Mouse (Mus musculus) adrenal gland, adult 8-10 months (tissue): ENCODE data around the gene 4933406M09Rik. TPM values are rescaled to one million over a fixed set of nuclear protein-coding genes. Genes with fewer than 3 reads are reported as not detected.

Source experiments
- DNase-seq: peaks from one replicate; pipeline ENCODE4 v3.0.0; 2022
- total RNA-seq, 4 experiments: library from RNA; stranded (reverse); gene quantifications; 2 replicates each; pipeline ENCODE4 v1.2.4; 2022

4933406M09Rik gene
- not detected for total RNA-seq

DNA sequence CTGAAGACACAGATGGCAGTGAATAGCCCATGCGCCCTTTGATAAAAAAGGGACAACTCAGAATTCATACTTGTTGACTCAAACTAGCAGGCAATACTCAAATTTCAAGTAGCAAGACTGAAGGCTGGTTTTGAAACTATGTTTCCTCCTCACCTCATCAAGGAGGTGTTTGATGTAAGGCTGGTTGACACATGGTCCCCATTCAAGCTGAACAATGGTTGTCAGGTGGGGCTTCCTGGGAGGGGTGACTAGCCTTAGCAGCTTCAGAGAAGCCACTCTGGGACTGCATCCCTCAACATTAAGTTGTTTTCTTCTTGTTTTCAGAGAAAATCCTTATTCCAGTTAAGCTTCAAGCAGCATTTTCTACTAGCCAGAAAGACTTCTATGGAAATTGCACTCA, at the start of gene 4933406M09Rik:
Gene 4933406M09Rik (plus strand): TSS at position 275 of the 400 bp plus-strand sequence.
- DNase-seq, result no peak

DNA sequence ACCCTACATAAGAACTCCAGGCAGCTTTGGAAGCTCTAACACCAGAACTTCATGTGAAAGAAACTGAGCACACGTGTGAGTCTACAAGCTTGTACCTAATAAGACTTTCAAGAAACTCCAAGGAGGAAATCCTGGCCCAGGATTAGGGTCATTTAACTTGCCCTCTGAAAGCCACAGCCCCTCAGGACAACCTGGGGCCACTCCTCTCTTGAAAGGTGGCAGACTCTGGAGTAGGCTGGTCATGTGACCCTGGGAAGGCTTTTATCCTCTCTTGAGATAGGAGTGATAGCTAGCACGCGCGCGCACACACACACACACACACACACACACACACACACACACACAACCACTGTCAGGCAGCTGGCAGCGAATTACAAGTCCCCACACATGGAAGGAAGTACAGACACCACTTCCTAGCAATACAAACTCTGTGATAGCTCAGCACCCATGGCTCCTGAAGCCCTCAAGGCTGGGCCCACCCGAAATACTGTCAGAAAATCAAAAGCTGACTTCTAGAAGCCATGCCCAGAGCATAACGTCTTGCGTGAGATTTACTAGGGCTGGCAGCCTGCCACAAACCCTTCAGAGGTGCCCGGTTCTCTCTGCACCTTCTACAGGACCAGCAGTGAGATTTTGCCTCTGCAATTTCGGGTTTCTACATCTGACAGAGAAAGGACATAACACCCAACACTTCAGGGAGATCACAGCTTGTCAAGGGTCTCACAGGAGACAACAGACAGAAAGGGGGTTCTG, 48.6 kb upstream of the 4933406M09Rik start:
- no peak for DNase-seq

DNA sequence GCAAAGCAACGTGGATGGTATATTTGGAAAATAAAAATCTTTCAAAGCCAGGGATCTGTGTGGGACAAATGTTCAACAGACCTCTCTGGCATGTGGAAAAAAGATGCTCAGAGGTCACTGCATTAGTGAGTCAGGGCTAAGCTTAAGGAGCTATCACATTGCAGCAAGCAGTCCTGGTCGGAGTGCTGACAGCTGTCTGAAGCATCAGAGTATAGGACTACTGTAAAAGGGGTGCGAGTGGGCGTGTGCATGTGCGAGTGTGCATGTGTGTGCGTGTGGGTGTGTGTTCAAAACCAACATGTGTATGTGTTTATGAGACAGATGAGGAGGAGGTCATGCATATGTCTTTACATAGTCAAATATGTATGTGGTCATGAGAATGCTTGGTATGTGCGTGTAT, 46.6 kb upstream of the 4933406M09Rik start:
- DNase-seq, result no peak

DNA sequence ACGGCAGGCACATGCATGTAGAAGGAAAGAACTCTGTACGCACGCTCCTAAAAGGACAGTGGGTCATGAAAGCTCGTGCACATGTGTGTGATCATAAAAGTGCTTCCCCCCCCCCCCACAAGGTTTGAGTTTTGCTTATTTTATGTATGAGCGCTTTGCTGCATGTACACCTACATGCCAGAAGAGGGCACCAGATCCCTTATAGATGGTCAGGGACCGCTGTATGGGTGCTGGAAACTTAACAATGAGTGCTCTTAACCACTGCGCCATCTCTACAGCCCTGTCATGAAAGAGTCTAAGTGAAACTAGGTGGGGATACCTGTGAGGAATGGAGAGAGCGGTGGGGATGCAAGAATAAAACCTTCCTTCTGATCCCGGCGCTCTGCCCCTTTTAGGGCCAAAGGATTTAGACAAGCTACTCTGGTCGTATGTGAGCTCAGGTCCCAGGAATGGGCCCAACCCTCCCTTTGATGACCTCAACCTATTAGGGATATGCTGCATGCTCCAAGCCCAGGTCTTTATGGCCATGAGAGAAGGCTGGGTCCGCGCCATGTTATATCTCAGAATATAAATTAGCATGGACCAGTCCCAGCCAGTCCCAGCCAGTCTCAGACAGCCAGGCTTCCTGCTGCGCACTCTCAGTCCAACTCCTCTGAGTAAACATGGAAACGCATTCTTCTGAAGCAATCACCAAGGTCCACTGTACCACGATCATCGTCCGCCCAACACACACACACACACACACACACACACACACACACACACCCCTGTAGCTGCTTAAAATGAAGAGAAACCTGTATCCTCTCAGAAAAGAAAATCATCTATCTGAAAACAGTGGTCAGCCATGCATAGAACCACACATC, 45.8 kb upstream of the 4933406M09Rik start:
- no peak for DNase-seq

DNA sequence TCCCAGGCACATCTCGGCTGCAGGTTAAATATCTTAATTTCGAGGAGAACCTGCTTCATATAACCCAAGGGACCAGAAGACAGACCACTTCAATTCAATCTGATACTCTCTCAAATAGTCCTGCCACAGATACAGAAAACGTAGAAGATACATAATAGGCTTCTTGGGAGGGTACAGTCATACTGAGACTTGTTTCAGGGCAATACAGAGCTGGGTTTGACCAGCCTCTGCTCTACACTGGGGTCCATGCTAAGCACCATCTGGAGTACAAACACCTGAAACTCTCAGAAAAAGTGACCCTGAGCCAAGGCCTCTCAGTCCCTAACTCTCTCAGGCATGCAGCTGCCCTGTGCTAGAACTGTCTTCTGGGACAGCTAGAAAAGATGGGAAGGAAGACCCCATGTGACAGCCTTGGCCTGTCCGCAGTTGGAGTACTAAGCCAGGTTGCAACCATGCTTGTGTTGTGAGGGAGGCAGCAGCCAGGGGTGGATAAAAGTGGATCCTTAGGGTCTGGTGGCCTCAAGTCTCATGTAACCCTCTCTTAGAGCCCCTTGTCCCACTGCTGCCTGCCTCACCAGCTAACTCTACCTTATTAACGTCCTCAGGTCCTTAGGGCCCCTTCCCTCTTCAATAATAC, 44.0 kb upstream of the 4933406M09Rik start:
- no peak for DNase-seq

DNA sequence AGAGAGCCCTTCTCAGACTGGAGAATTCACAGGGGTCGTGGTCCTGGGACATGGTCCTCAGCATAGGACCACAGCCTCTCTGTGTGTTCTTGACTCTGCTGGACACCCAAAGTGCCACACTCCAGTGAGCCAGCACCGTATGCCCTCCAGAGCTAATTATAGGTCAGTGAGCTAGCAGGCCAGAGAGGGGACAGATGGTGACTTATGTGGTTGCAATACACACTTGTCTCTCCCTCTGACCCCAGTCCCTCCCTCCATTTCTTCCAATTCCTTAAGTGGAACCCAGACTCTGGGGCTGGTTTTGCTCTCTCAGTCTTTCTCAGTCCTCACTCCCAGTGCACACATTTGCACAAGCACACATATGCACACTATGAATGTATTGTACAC, 43.5 kb upstream of the 4933406M09Rik start:
- DNase-seq, result no peak

DNA sequence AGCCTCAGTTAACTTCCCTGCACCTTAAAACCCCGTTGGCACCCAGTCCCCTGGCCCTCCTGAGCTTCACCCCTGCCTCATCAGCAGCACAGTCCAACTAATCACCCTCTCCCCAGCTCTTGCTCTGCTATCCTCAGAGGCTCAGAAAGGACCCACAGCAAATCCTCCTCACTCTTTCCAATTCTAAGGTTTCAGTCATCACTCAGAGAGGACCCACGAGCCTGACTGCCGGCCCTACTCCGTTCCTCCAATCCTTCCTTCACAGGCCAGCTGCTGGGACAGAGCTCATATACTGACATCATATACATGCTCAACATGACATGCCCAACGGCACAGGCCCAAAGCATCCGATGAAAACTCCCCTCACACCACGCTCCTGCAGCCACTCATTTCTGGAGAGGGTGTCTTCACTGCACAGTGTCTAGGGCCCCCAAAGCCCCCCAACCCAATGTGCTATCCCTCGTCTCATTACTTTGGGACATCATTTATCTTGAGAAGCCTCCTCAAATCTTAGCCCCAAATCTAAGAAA, 42.9 kb upstream of the 4933406M09Rik start:
- no peak for DNase-seq

DNA sequence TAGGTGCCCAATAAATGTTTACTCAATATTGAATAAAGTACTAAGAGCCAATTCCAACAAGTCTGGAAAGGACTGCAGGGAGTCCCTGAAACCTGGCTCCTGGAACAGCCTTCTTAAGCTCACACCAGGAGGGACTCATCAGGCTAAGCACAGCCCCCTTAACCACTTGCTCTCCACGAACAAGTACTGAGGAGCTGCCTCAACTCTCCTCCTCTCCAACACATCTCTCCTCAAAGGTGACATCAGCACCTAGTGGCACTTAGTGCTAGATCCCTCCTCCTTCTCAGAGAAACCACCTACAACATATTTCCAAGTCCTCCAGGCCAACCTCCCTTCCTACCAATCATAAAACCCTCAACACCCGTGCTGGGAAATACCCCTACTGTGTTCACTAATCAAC, 42.2 kb upstream of the 4933406M09Rik start:
- no peak for DNase-seq

DNA sequence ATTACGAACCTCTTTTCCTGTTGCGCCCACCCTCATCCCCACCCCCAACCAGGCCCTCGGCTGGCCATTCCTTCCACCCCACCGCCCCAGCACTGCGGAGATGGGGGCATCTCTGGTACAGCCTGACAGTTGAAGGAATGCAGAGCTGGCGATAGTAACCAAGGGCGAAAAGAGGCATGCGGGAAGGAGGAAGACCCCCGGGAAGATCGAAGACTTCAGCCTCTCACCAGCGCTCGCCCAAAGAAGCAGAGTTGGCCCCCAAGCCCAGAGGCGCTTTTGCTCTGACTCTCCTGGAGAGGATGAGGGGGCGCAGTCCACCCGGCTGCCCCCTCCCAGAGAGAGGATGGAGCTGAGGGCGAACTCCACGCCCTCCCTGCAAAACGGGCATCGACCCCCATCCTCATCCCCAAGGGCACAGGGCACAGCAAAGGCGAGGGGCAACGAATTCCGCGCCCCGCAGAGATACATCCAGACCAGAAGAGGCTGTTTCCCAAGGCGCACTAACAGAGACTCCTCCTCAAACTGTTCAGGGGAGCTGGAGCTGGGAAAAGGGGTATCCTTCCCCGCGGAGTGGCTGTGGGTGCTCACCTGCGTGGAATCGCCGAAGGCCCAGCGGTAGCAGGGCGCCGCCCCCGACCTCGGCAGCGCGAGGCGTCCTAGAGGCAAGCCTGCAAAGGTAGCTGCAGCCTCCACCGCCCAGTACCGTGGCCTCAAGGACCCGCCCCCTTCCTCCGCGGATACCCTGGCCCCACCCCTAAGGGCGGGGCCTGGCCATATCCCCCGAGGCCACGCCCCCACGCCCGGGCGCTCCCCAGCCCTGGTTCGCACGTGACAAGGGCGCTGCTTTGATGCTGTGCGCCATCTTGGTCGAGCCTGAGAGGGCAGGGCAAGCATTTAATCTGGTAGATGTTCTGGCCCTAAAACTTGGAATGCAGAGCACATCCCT, 41.5 kb upstream of the 4933406M09Rik start:
- peak; percentile 53 for DNase-seq

DNA sequence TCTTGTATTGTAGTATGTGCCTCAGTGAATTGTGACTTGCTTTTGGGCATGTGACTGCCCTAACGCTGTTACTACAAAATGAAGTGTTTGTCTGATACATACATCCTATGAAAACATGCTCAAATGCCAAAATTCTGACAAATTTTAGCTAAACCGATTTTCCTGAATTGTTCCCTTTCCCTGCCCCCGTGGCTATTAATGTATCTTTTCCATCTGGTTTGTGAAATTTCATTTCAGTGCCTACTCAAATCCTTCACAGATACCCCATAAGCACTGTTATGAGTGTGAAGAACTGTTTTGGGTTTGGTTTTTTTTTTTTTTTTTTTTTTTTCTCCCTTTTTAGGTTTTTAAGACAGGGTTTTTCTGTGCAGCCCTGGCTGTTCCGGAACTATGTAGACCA, 40.7 kb upstream of the 4933406M09Rik start:
- no peak for DNase-seq

DNA sequence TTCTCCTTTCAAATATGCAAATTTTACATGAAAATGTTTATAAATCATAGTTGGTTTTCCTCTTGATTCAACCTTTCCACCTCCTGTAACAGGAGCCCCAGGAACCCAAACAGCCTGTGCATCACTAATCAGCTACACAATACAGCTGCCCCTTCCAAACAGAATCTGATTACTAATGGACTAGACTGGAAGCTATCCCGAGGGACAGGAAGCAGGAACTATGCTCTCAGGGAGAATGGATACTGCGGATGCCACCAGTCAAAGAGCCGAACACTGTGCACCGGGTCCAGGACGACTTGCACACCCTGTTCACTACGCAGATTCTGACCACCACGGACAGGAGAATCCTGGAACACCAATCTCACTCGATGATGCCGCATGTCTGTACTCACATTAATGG, 37.9 kb upstream of the 4933406M09Rik start:
- DNase-seq, result no peak

DNA sequence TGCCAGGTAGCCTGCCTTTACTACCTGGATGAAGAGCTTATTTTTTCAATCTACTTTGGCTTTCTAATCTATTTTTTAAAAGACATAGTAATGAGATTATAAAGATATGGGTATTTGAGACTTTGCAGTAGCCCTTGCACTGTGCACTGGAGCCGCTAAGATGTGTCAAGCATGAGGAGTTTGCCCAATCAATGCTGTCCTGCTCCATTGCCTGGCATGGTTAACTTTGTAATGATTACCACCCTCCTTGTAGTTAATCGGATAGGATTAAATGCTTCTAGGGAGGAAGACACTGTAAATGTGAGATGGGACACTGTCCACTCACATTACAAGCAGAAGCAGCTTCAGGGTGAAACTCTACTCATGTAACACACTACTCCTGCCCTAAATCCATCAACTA, 32.4 kb upstream of the 4933406M09Rik start:
- no peak for DNase-seq

DNA sequence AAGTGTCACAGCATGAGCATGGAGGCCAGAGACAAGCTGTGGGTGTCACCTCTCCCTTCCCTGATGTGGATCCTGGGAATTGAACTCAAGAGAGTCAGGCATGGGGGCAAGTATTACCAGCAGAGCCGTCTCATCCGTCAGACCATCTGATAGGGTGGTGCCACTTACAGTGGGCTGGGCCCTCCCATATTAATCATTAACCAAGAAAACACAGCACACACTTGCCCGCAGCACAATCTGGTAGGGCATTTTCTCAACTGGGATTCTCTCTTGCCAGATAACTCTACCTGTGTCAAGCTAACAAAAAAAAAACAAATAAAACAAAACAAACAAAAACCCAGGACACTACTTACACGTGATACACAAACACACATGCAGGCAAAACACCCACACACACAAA, 28.3 kb upstream of the 4933406M09Rik start:
- DNase-seq, result no peak

DNA sequence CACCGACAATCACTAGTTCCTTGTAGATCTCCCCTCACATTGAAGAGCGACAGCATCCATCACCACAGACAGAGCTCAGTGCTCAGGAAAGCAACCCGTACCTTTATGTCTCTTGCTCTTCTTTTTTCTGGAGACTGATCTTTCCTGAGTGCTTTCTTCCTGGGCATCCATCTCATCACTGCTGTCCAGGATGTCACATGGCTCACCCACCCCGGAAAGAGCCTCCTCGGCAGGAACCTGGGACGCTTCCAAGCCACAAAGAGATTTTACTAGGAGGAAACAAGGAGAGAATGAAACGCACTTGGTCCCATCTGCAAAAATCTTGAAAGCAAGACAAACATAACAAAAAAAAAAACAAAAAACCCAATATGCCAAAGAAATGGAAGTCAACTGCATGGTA, 25.1 kb upstream of the 4933406M09Rik start:
- DNase-seq, result no peak

DNA sequence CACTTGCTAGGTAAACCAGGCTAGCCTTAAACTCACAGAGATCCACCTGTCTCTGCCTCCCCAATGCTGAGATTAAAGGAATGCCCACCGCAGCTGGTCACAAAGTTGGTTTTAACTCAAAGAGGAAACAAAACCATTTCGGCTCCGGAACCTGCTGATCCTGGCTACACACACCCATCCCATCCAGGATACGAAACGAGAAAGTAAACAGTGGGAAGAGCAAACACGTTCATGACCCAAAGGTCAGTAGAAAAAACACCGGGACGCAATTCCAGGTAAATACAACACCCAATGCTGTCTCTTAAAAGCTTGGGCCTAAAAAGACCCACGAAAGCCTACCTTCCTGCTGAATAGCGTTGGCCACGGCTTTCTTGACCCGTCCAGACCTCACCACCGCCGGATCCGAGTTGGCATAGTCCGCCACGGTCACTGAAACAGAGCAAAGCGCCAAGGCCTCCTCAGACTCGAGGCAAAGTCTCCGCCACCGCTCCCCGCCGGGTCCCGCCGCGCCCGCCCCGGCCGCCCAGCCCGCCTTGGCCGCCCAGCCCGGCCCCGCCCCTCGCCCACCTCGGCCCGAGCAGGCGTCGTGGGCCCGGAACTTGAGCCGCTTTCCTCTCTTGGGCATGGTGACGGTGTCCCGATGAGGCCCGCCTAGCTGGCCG, 24.4 kb upstream of the 4933406M09Rik start:
- DNase-seq, result no peak

DNA sequence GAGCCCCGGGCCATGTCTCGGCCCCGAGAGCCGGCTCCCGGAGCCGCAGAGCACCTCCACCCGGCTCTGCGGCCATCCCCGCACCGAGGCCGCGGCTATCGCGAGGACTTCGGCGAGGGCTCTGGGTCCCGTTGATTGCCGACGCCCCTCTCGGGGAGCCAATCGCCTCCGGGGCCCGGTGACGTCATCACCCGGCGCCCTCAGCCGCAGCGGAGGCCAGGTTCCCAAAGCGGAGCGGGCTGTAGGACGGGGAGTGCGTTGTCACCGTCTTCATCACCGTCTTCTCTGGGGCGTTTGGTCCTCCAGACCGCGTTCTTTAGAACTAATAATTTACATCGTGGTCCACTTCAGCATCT, 23.9 kb upstream of the 4933406M09Rik start, which contains the start of gene Tmem183a:
Gene Tmem183a (minus strand): TSS at position 123 of the 356 bp plus-strand sequence.
- DNase-seq, result peak; percentile 94

DNA sequence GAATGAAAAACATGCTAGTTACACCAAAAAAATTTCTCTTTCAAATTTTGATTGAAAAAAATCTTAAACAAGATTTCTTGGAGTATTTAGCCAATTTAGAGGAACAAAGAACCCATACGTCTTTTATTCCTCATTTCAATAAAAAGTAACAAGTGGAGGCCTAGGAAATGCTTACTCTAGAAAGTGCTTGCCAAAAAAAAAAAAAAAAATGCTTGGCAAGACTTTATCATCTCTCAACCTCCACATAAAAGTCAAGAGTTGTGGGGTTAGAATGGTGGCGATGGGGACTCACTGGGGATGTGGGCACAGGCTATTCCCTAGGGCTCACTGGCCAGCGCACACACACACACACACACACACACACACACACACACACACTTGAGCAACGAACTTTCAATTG, 22.5 kb upstream of the 4933406M09Rik start:
- DNase-seq, result no peak

DNA sequence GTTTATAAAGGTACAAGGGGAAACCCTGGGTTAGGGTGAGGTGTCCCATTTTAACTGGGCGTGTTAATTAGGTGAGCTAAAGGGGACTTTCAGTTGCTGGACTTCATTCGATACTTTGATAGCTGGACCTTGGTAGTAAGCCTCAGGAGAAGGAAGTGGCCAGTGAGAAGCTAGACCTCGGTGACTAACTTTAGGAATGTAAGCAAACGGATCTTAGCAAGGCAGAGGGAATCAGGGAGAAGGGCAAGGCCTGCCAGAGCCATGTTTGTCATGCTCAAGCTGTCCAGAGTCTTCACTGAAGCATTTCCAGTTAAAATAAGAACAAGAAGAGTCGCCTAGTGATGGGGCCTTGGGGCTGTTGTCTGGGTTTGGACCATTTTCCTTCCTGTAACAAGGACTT, 20.2 kb upstream of the 4933406M09Rik start:
- no peak for DNase-seq

DNA sequence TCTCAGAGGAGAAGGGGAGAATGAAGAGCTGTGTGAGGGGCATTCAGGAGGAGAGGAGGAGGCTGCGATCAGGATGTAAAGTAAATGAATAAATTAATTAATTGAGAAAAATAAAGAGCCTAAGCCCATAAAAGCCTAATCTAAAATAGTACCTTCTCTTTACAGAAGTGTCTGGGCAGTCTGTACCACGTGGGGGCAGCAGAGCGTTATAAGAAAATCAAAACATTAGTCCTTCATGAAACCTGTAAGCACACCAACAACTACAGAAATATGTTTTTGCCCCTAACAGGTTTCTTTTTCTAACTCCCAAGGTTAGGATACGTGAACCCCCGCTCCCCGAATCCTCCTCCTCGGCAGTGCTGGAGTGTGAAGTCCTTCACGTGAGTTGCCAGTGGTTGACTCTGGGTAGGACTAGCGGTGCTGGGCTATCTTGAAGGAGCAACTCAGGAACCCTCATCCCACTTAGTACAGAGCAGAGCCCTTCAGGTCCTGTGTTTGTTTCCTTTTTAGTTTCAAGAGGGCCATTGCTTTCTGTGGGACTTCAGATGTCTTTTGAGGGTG, 16.9 kb upstream of the 4933406M09Rik start:
- DNase-seq, result peak; percentile 24

DNA sequence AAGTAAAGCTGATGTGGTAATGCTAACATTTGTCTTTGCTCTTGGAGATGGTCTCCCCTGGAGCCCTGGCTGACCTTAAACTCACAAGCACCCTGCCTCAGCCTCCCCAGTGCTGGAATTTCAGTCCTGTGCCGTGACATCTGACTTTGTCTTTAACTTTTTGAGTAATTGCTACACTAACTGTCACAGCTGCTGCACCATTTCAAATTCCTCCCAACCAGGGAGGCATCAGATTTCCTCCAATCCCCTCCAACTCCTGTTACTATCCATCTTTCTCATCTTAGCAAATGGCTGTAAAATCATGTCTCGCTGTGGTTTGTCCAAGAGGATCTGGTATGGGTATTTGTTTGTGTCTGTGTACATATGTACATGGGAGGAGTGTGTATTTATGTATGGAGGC, 11.6 kb upstream of the 4933406M09Rik start:
- no peak for DNase-seq

DNA sequence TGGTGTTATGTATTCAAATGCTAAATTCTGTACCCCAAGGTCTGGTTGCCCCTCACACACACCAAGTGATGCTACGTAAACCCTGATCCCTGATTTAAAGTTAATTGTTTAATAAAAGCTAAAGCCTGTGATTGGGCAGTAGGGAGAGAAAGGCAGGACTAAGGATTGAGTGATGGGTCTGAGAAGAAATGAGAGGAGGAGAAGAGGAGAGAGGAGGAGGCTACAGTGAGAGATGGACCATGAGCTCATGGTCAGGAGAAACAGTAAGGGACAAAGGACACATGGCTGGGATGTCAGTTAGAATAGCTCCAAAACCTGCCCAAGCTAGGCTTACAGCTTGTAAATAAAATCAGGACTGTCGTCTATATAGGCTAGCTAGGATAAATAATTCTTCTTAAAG, 4.7 kb upstream of the 4933406M09Rik start:
- no peak for DNase-seq
